Mouse (Mus musculus): ENCODE measurements around the gene Rnf41.

DNA sequence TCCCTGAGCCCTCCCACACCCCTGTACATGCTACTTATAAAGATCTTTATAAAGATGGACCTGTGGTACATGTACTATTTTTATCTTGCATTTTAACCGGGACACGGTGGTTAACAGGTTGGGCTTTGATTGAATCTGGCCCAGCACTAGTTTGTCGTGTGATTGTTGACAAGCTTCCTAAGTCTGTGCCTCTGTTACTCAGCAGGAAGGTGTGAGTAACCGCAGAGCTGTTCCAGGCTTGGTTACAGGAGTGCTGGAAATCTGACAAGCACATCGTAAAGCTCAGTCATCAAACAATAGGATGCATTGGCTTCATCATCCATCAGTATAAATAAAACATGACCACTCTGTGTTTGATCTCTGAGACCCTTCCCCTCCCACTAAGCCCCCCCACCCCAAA is 11.0 kb downstream of the Rnf41 start:
- no peak for TF ChIP-seq CTCF (IDR thresholded peaks at IDR 0.05; ENCODE audit: low read depth, low read length)
- no peak for TF ChIP-seq POLR2A (IDR thresholded peaks at IDR 0.05; ENCODE audit: extremely low read depth, insufficient read depth, low read length)

All from liver, adult 2 months (tissue).